ENCODE assay signal across 34 mouse cellular contexts in genomic region chr9:92289675-92290074, GRCm38 (mm10). TPM values are rescaled to one million over a fixed set of nuclear protein-coding genes. Genes with fewer than 3 reads are reported as not detected.
DNase-seq lines count a peak whose midpoint lies in the region; ATAC-seq and TF ChIP-seq lines count a peak whose summit lies in the region.
"Had no signal": no experiment of that assay in that cellular context is flagged by ENCODE, and none has a peak within 500 bp of the region (broad histone marks: within the 10 kb centered on the region; RNA-seq: fewer than 3 reads in every experiment).

No protein-coding gene starts in this region.

- no peaks in the 10 kb centered on the region for H3K36me3 ChIP-seq in G1E (replicated peaks)
- H3K36me3 ChIP-seq in liver, embryonic 13.5 days, result no peaks in the 10 kb centered on the region
- peaks cover 45% of the 10 kb centered on the region for H3K36me3 ChIP-seq in megakaryocyte, embryonic 14.5 days (replicated peaks; ENCODE audit: low read length)
- H3K36me3 ChIP-seq in heart, embryonic 11.5 days (ENCODE audit: control insufficient read depth, insufficient read depth, low read length), result no peaks in the 10 kb centered on the region
- H3K36me3 ChIP-seq: hindbrain, embryonic 15.5 days; limb, embryonic 10.5 days had no signal

- DNase-seq in G1E (ENCODE audit: low spot score), result peak; percentile 23
- peak; percentile 34 for DNase-seq in c-Kit-positive CD71-positive TER-119-negative erythroid progenitor cells, embryonic 14.5 days (ENCODE audit: low read depth)
- DNase-seq in liver, embryonic 13.5 days, result no peak
- DNase-seq in spleen, adult 18-20 months, result no peak
- DNase-seq in spleen, adult 12 weeks (ENCODE audit: low spot score), result no peak
- DNase-seq in cerebellum, adult 2 months, result no peak
- DNase-seq: adrenal gland, adult 2 months; cerebellum, adult 18-20 months; cerebellum, postnatal 36 days; gastrocnemius, postnatal 14 days; heart, adult 2 months; heart, postnatal 4 days; kidney, adult 2 months; kidney, postnatal 10 days; lung, postnatal 10 days; right cerebral cortex, adult 18-20 months; right cerebral cortex, postnatal 4 days; thymus, adult 18-20 months had no signal

- H3K27me3 ChIP-seq in G1E (ENCODE audit: insufficient read depth, low read length), result no peaks in the 10 kb centered on the region
- no peaks in the 10 kb centered on the region for H3K27me3 ChIP-seq in liver, embryonic 13.5 days
- no peaks in the 10 kb centered on the region for H3K27me3 ChIP-seq in megakaryocyte, embryonic 14.5 days (replicated peaks)
- no peaks in the 10 kb centered on the region for H3K27me3 ChIP-seq in heart, embryonic 11.5 days (ENCODE audit: control insufficient read depth, insufficient read depth, low read length)
- H3K27me3 ChIP-seq in cerebellum, adult 2 months (ENCODE audit: control insufficient read depth, insufficient read depth, low read length), result no peaks in the 10 kb centered on the region
- H3K27me3 ChIP-seq: heart, embryonic 15.5 days; hindbrain, embryonic 15.5 days; Patski had no signal

- H3K4me1 ChIP-seq in G1E (ENCODE audit: insufficient read depth, low read depth, low read length), result peaks cover 27% of the 10 kb centered on the region
- H3K4me1 ChIP-seq in liver, embryonic 13.5 days (replicated peaks), result peaks cover 2% of the 10 kb centered on the region; the same call in 1 of the 2 replicates
- peaks cover 72% of the 10 kb centered on the region for H3K4me1 ChIP-seq in megakaryocyte, embryonic 14.5 days
- H3K4me1 ChIP-seq in heart, embryonic 11.5 days (ENCODE audit: control insufficient read depth, insufficient read depth, low read length), result no peaks in the 10 kb centered on the region
- no peaks in the 10 kb centered on the region for H3K4me1 ChIP-seq in cerebellum, adult 2 months (ENCODE audit: control insufficient read depth, insufficient read depth, low read length)
- H3K4me1 ChIP-seq: heart, embryonic 15.5 days; hindbrain, embryonic 15.5 days; limb, embryonic 10.5 days had no signal

- TF ChIP-seq CTCF in G1E (IDR thresholded peaks at IDR 0.05; ENCODE audit: low read depth, low read length), result no peak
- TF ChIP-seq CTCF in cerebellum, adult 2 months (IDR thresholded peaks at IDR 0.05; ENCODE audit: borderline replicate concordance, insufficient read depth, low read depth, low read length), result no peak

- no peak overlapping the region for H3K27ac ChIP-seq in liver, embryonic 13.5 days
- no peak overlapping the region for H3K27ac ChIP-seq in heart, embryonic 11.5 days (ENCODE audit: low read depth, low read length)
- H3K27ac ChIP-seq in cerebellum, adult 2 months (ENCODE audit: insufficient read depth, low read length), result no peak overlapping the region
- H3K27ac ChIP-seq: heart, adult 2 months; heart, embryonic 15.5 days; hindbrain, embryonic 15.5 days; limb, embryonic 10.5 days had no signal

- no peak overlapping the region for H3K9ac ChIP-seq in liver, embryonic 13.5 days
- H3K9ac ChIP-seq in heart, embryonic 11.5 days (ENCODE audit: low read depth, low read length), result no peak overlapping the region
- H3K9ac ChIP-seq: heart, embryonic 15.5 days; hindbrain, embryonic 15.5 days had no signal

- H3K9me3 ChIP-seq in G1E (replicated peaks), result no peaks in the 10 kb centered on the region
- no peaks in the 10 kb centered on the region for H3K9me3 ChIP-seq in liver, embryonic 13.5 days (replicated peaks)
- no peaks in the 10 kb centered on the region for H3K9me3 ChIP-seq in megakaryocyte, embryonic 14.5 days
- H3K9me3 ChIP-seq in heart, embryonic 11.5 days (replicated peaks; ENCODE audit: control insufficient read depth, low read length), result no peaks in the 10 kb centered on the region
- H3K9me3 ChIP-seq: heart, embryonic 15.5 days; hindbrain, embryonic 15.5 days; limb, embryonic 10.5 days had no signal

- WGBS in liver, embryonic 13.5 days (ENCODE audit: insufficient replicate concordance), result 9% methylated on average over 3 of the region's 3 CpGs
- WGBS in heart, embryonic 11.5 days (ENCODE audit: insufficient replicate concordance), result 59% methylated on average over 3 of the region's 3 CpGs
- 74% methylated on average over 3 of the region's 3 CpGs for whole genome bisulfite sequencing in cerebellum, adult 2 months

- no peak overlapping the region for H3K4me3 ChIP-seq in G1E (ENCODE audit: low read depth, low read length)
- no peak overlapping the region for H3K4me3 ChIP-seq in liver, embryonic 13.5 days (replicated peaks)
- H3K4me3 ChIP-seq in megakaryocyte, embryonic 14.5 days (replicated peaks), result peak overlapping the region; percentile 2
- H3K4me3 ChIP-seq in heart, embryonic 11.5 days (ENCODE audit: low read depth, low read length), result no peak overlapping the region
- H3K4me3 ChIP-seq in cerebellum, adult 2 months (replicated peaks; ENCODE audit: insufficient read depth, low read depth, low read length), result no peak overlapping the region
- H3K4me3 ChIP-seq: heart, adult 2 months; heart, embryonic 15.5 days; hindbrain, embryonic 15.5 days; limb, embryonic 10.5 days had no signal

- no peak for TF ChIP-seq POLR2A in cerebellum, adult 2 months (IDR thresholded peaks at IDR 0.05; ENCODE audit: borderline replicate concordance, insufficient read depth, low read length)

- no peak overlapping the region for H3K4me2 ChIP-seq in liver, embryonic 13.5 days
- H3K4me2 ChIP-seq in heart, embryonic 11.5 days, result no peak overlapping the region
- H3K4me2 ChIP-seq: heart, embryonic 15.5 days; hindbrain, embryonic 15.5 days had no signal

- peak; percentile 99 for ATAC-seq in G1E (ENCODE audit: extremely low read depth, insufficient number of reproducible peaks, low FRiP score, poor library complexity, severe bottlenecking)
- peak; percentile 88 for ATAC-seq in liver, embryonic 13.5 days (ENCODE audit: low read depth)
- ATAC-seq in heart, embryonic 11.5 days (replicated peaks; ENCODE audit: insufficient number of reproducible peaks, low FRiP score, low TSS enrichment), result no peak
- ATAC-seq: forebrain, embryonic 14.5 days; midbrain, embryonic 16.5 days; Patski had no signal

RNA-seq across cellular contexts. Expression of gene Plscr2, which starts 14.3 kb away (rescaled TPM):
- 2.5 and 6.2 TPM in 2 replicates for total RNA-seq in G1E (2014; fragmentation: Nextera tagmentation)
- 2.5 and 2.6 TPM in 2 replicates for total RNA-seq in G1E (2017)
- 0.07 TPM in 1 of 2 replicates, not detected in the other for polyA plus RNA-seq in G1E (2012)
- 0.54 and 0.57 TPM in 2 replicates for polyA plus RNA-seq in liver, embryonic 13.5 days (2015; fragmentation: Nextera tagmentation; extraction: Ambion mirVana)
- polyA plus RNA-seq in megakaryocyte, embryonic 14.5 days (2012; ENCODE audit: insufficient read depth, low replicate concordance), result not detected in 2 replicates
- polyA plus RNA-seq in heart, embryonic 11.5 days (2014; fragmentation: Nextera tagmentation; extraction: Ambion mirVana), result 3.4 and 5.1 TPM in 2 replicates
- polyA plus RNA-seq in cerebellum, adult 2 months (2012; rRNA removed), result 4.0 and 4.4 TPM in 2 replicates
- polyA plus RNA-seq: limb, embryonic 10.5 days; neural tube, embryonic 14.5 days had no signal

RNA-seq across cellular contexts. Expression of gene 1700057G04Rik, which starts 19.5 kb away (rescaled TPM):
- total RNA-seq in G1E (2014; fragmentation: Nextera tagmentation), result not detected in 2 replicates
- total RNA-seq in G1E (2017), result 0.22 TPM in 1 of 2 replicates, not detected in the other
- not detected in 2 replicates for polyA plus RNA-seq in G1E (2012)
- not detected in 2 replicates for polyA plus RNA-seq in liver, embryonic 13.5 days (2015; fragmentation: Nextera tagmentation; extraction: Ambion mirVana)
- not detected in 2 replicates for polyA plus RNA-seq in megakaryocyte, embryonic 14.5 days (2012; ENCODE audit: insufficient read depth, low replicate concordance)
- polyA plus RNA-seq in heart, embryonic 11.5 days (2014; fragmentation: Nextera tagmentation; extraction: Ambion mirVana), result not detected in 2 replicates
- polyA plus RNA-seq in cerebellum, adult 2 months (2012; rRNA removed), result not detected in 2 replicates
- total RNA-seq: adrenal gland, adult 2 months; adrenal gland, postnatal 4 days; gastrocnemius, postnatal 14 days; heart, adult 2 months; heart, postnatal 4 days; layer of hippocampus, adult 18-20 months; layer of hippocampus, postnatal 14 days; liver, adult 2 months had no signal
- polyA plus RNA-seq: adrenal gland, adult 2 months; embryonic facial prominence, embryonic 14.5 days; forebrain, embryonic 14.5 days; heart, adult 2 months; heart, embryonic 15.5 days; hindbrain, embryonic 15.5 days; intestine, embryonic 14.5 days; kidney, adult 2 months; limb, embryonic 10.5 days; liver, adult 2 months; midbrain, embryonic 16.5 days; neural tube, embryonic 14.5 days; Patski; stomach, embryonic 16.5 days had no signal

RNA-seq across cellular contexts. Expression of gene Plscr1, which starts 40.1 kb away (rescaled TPM):
- 76.7 and 80.3 TPM in 2 replicates for total RNA-seq in G1E (2014; fragmentation: Nextera tagmentation)
- 146 and 180 TPM in 2 replicates for total RNA-seq in G1E (2017)
- 124 and 157 TPM in 2 replicates for polyA plus RNA-seq in G1E (2012)
- polyA plus RNA-seq in liver, embryonic 13.5 days (2015; fragmentation: Nextera tagmentation; extraction: Ambion mirVana), result 24.0 and 26.5 TPM in 2 replicates
- polyA plus RNA-seq in megakaryocyte, embryonic 14.5 days (2012; ENCODE audit: insufficient read depth, low replicate concordance), result 179 and 363 TPM in 2 replicates
- polyA plus RNA-seq in heart, embryonic 11.5 days (2014; fragmentation: Nextera tagmentation; extraction: Ambion mirVana), result 40.1 and 41.2 TPM in 2 replicates
- 6.0 and 6.8 TPM in 2 replicates for polyA plus RNA-seq in cerebellum, adult 2 months (2012; rRNA removed)

Comparison
In these comparisons a context has a peak if more than half of its experiments do, and no peak if none do; other contexts are left out.
1. DNase-seq: peak in G1E (single experiment) and c-Kit-positive CD71-positive TER-119-negative erythroid progenitor cells, embryonic 14.5 days (single experiment); none in liver, embryonic 13.5 days (single experiment), spleen, adult 18-20 months (0 of 2), spleen, adult 12 weeks (single experiment) and cerebellum, adult 2 months (0 of 2).